Mouse (Mus musculus) gonadal fat pad, adult 2 months (tissue): ENCODE measurements around the gene Mpp3. TPM values are rescaled to one million over a fixed set of nuclear protein-coding genes. Genes with fewer than 3 reads are reported as not detected.

Source experiments
- DNase-seq: peaks from one replicate; pipeline ENCODE4 v3.0.0-alpha.2; 2012; ENCODE audit warnings: low read depth
- polyA plus RNA-seq: library from polyadenylated mRNA; depleted of rRNA; stranded (reverse); fragments of >200 nt; gene quantifications from 2 replicates; pipeline ENCODE4 v1.2.3, GENCODE M21; 2012; rRNA removed

Mpp3 gene
- 23.2 and 37.9 TPM in 2 replicates for polyA plus RNA-seq

- DNase-seq, result no peak
These were observed at the start of gene Mpp3 for GRCm38 (mm10) chr11:102028087-102028816. TSS of gene Mpp3 (minus strand) at chr11:102028461.

- DNase-seq, result no peak
These were observed 45.5 kb upstream of the Mpp3 start for GRCm38 (mm10) chr11:102073722-102074121.

GRCm38 (mm10) chr11:102072729-102073128, 44.5 kb upstream of the Mpp3 start:
- no peak for DNase-seq

- DNase-seq, result no peak
These were observed 42.2 kb upstream of the Mpp3 start for GRCm38 (mm10) chr11:102070426-102070825.

GRCm38 (mm10) chr11:102069633-102070032, 41.4 kb upstream of the Mpp3 start:
- DNase-seq, result no peak

GRCm38 (mm10) chr11:102068969-102069368, 40.7 kb upstream of the Mpp3 start:
- DNase-seq, result no peak

GRCm38 (mm10) chr11:102063076-102063475, 34.8 kb upstream of the Mpp3 start:
- DNase-seq, result no peak

- no peak for DNase-seq
These were observed 33.7 kb upstream of the Mpp3 start for GRCm38 (mm10) chr11:102061941-102062473.

GRCm38 (mm10) chr11:102061236-102061940, 33.1 kb upstream of the Mpp3 start:
- no peak for DNase-seq

GRCm38 (mm10) chr11:102053847-102054246, 25.6 kb upstream of the Mpp3 start:
- no peak for DNase-seq

- no peak for DNase-seq
These were observed 24.9 kb upstream of the Mpp3 start for GRCm38 (mm10) chr11:102053183-102053582.

GRCm38 (mm10) chr11:102052697-102053096, 24.4 kb upstream of the Mpp3 start:
- DNase-seq, result no peak

GRCm38 (mm10) chr11:102051954-102052353, 23.7 kb upstream of the Mpp3 start:
- DNase-seq, result no peak

- DNase-seq, result no peak
These were observed 23.3 kb upstream of the Mpp3 start for GRCm38 (mm10) chr11:102051541-102051940.

- no peak for DNase-seq
These were observed 21.7 kb upstream of the Mpp3 start for GRCm38 (mm10) chr11:102049875-102050482.

- no peak for DNase-seq
These were observed 18.3 kb upstream of the Mpp3 start for GRCm38 (mm10) chr11:102046607-102047006.

GRCm38 (mm10) chr11:102044691-102045212, 16.5 kb upstream of the Mpp3 start:
- no peak for DNase-seq

GRCm38 (mm10) chr11:102043381-102043780, 15.1 kb upstream of the Mpp3 start:
- DNase-seq, result no peak

- DNase-seq, result no peak
These were observed 14.7 kb upstream of the Mpp3 start for GRCm38 (mm10) chr11:102042971-102043370.

- DNase-seq, result no peak
These were observed 13.2 kb upstream of the Mpp3 start, which contains the start of gene Cd300lg for GRCm38 (mm10) chr11:102041350-102041949. TSS of gene Cd300lg (plus strand) at chr11:102041509.

- DNase-seq, result no peak
These were observed 12.4 kb upstream of the Mpp3 start for GRCm38 (mm10) chr11:102040646-102041045.

- DNase-seq, result no peak
These were observed 11.9 kb upstream of the Mpp3 start for GRCm38 (mm10) chr11:102040138-102040524.
